Mouse (Mus musculus): Measurements from ENCODE around the gene Dexi.

GRCm38 (mm10) chr16:10454583-10454974 is 88.3 kb downstream of the Dexi start:
- TF ChIP-seq CTCF (IDR thresholded peaks at IDR 0.05; ENCODE audit: insufficient read depth, low read depth, low read length) (no peak), POLR2A (IDR thresholded peaks at IDR 0.05; ENCODE audit: insufficient read depth, low read depth, low read length) (no peak)

All from olfactory bulb, adult 2 months (tissue).